Mouse (Mus musculus) heart, embryonic 14.5 days (tissue): ENCODE data around the gene Dgkd. TPM values are rescaled to one million over a fixed set of nuclear protein-coding genes. Genes with fewer than 3 reads are reported as not detected.

Experiments used
- ATAC-seq: fragments of 200-750 bp; cut with Nextera tagmentation; 2 replicates; pipeline ENCODE4 v1.8.0; 2017; ENCODE audit warnings: low read depth, moderate TSS enrichment; ENCODE audit not compliant: insufficient number of reproducible peaks, insufficient read depth, low FRiP score
- H3K27ac ChIP-seq, 2 experiments: fragments of 200-500 bp in 1 of 2; fragments of 300-500 bp in 1 of 2; sonication (generic) in 1 of 2; replicated peaks in 1 of 2; 2 replicates each; pipeline ENCODE4 v1.5.1; 2012 to 2014; ENCODE audit warnings: low read depth in 2 of 2, low read length in 2 of 2, control low read depth in 1 of 2, mild to moderate bottlenecking in 1 of 2, mixed read lengths in 1 of 2; ENCODE audit not compliant: control insufficient read depth in 1 of 2, insufficient read depth in 1 of 2
- H3K27me3 ChIP-seq: fragments of 300-500 bp; sonication (generic); 2 replicates; pipeline ENCODE4 v1.6.1; 2014; ENCODE audit warnings: mild to moderate bottlenecking, low read length, control low read depth; ENCODE audit not compliant: control insufficient read depth, insufficient read depth
- H3K36me3 ChIP-seq: fragments of 300-500 bp; sonication (generic); 2 replicates; pipeline ENCODE4 v1.6.1; 2014; ENCODE audit warnings: mild to moderate bottlenecking, control low read depth, low read length, mixed read lengths; ENCODE audit not compliant: control insufficient read depth, insufficient read depth
- H3K4me1 ChIP-seq, 2 experiments: fragments of 200-500 bp in 1 of 2; fragments of 300-500 bp in 1 of 2; sonication (generic) in 1 of 2; 2 replicates each; pipeline ENCODE4 v1.6.1; 2012 to 2014; ENCODE audit warnings: low read length in 2 of 2, control low read depth in 1 of 2, mixed read lengths in 1 of 2; ENCODE audit not compliant: control insufficient read depth in 2 of 2, insufficient read depth in 2 of 2
- H3K4me2 ChIP-seq: fragments of 300-500 bp; sonication (generic); 2 replicates; pipeline ENCODE4 v1.6.1; 2014; ENCODE audit warnings: mild to moderate bottlenecking, low read length
- H3K4me3 ChIP-seq, 2 experiments: fragments of 200-500 bp in 1 of 2; fragments of 300-500 bp in 1 of 2; sonication (generic) in 1 of 2; 2 replicates each; pipeline ENCODE4 v1.5.1; 2012 to 2014; ENCODE audit warnings: low read length in 2 of 2, mild to moderate bottlenecking in 2 of 2, control low read depth in 1 of 2, low read depth in 1 of 2, moderate library complexity in 1 of 2; ENCODE audit not compliant: control insufficient read depth in 1 of 2, insufficient read depth in 1 of 2
- H3K9ac ChIP-seq: fragments of 300-500 bp; sonication (generic); 2 replicates; pipeline ENCODE4 v1.6.1; 2014; ENCODE audit warnings: mild to moderate bottlenecking, low read length
- H3K9me3 ChIP-seq: fragments of 300-500 bp; sonication (generic); 2 replicates; pipeline ENCODE4 v1.6.1; 2016; ENCODE audit warnings: low read length, control low read depth; ENCODE audit not compliant: control insufficient read depth
- WGBS: fragments of 180-500 bp; shearing (Covaris S2); extraction: QIAGEN DNeasy Blood & Tissue Kit; methylation state at CpG from one replicate; pipeline ENCODE4 v1.1.7; 2014; 5-methylcytosine and 5-hydroxymethylcytosine counted together
- polyA plus RNA-seq: library from polyadenylated mRNA; unstranded; fragments of >200 nt; fragmentation: Nextera tagmentation; extraction: Ambion mirVana; gene quantifications from 2 replicates; pipeline ENCODE4 v1.2.1, GENCODE M21; 2014

Gene Dgkd
- polyA plus RNA-seq, 1 experiment from 2014 or later: 24.7 TPM

DNA sequence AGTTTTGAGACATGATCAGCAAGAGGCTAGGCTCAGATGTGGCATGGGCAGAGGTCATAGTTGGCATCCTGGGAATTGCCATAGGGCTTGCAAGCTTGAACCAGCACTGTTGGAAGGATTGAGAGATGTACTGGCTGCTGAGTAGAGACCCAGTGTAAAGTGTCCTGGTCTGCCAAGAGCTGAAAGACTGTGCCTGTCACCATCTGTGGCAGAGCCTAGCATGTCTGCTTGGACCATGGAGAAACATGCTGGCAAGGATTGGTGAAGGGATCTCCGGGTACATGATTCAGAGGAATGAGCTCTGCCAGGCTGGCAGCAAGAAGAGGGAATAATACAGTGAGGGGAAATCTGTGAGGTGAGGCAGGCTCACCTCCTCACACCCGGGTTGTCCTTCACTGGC is 65.0 kb downstream of the Dgkd start:
- Histone ChIP-seq H3K9ac (no peak overlapping the region), H3K9me3 (no peaks in the 10 kb centered on the region), H3K4me1 (0 out of 4 replicates have a peak, but pooled peaks cover 0 to 3% of the 10 kb centered on the region in 2 experiments), H3K36me3 (peaks cover 67% of the 10 kb centered on the region), H3K4me3 (no peak overlapping the region), H3K27ac (no peak overlapping the region), H3K27me3 (no peaks in the 10 kb centered on the region), H3K4me2 (no peak overlapping the region)
- ATAC-seq: no peak
- WGBS: 91% methylated on average over 2 of the region's 2 CpGs

DNA sequence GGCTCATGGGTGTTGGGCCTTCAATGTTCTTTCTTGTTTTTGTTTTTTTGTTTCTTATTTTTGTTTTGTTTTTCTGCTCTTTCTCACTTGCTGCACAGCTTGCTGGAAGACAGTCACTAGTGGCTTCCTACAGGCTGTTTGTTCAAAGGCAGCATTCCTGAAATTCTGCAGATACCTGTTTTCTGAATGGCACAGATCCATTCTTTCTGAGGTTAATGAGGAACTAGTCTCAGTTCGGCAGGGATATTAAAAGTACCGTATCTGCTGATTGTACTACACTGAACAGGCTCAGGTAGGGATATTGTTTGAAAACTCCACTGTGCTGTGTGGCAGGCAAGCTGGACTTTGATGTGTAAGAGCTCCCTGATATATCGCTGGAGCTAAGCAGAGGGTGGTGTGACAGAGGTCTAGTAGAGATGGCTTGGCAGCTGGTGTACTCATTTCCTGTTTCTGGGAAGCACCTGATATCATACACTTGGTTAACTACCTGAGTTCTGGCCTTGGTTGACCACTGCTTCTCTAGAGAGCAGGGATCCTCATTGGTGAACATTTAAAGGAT is 67.0 kb downstream of the Dgkd start:
- no peak overlapping the region for H3K4me3 ChIP-seq
- no peak overlapping the region for H3K27ac ChIP-seq
- no peaks in the 10 kb centered on the region for H3K4me1 ChIP-seq
- no peak for ATAC-seq
- no peak overlapping the region for H3K9ac ChIP-seq
- no peak overlapping the region for H3K4me2 ChIP-seq
- no peaks in the 10 kb centered on the region for H3K9me3 ChIP-seq
- peaks cover 84% of the 10 kb centered on the region for H3K36me3 ChIP-seq
- 50% methylated on average over 3 of the region's 3 CpGs for WGBS
- H3K27me3 ChIP-seq: no peaks in the 10 kb centered on the region

DNA sequence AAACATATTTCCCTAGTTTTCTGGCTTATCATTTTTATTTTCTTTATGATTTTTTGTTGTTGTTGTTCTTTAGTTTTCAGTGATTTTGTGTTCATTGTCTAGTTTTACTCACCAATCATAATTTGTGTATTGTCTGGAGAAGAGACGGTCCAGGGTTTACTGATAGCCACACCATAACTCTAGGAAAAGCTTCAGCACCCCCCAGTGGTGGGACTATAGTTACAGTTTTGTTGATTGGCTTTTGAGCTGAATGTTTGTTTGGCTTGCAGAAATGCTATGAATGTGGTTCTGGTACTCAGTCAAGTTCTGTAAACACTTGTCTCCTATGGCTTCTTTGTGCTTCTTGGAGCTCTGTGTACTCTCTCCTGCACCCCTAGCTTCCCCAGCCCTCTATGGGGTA is 69.6 kb downstream of the Dgkd start:
- H3K27me3 ChIP-seq: no peaks in the 10 kb centered on the region
- WGBS: 24% methylated on average over 1 of the region's 1 CpGs
- peaks cover 87% of the 10 kb centered on the region for H3K36me3 ChIP-seq

DNA sequence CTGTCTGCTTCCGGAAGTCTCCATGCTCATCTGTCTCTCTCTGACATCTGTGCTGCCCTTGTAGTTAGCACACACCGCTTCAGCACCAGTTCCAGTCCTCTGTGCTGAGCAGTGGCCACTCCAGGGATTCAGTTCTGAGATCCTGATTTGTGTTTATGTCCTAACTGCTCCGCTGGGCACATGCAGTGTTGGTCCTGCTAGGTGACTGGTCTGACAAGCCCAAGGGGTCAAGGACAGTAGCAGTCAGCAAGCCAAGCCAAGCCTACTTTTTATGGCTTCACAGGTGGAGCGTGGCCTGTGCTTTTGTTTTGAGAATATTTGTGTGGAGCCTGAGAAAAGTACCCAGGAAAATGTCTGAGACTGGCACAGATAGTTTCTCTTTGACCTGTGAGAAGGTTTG is 71.8 kb downstream of the Dgkd start:
- H3K9ac ChIP-seq: no peak overlapping the region
- ATAC-seq: no peak
- no peaks in the 10 kb centered on the region for H3K4me1 ChIP-seq
- H3K4me3 ChIP-seq: no peak overlapping the region
- no peak overlapping the region for H3K4me2 ChIP-seq
- H3K9me3 ChIP-seq: no peaks in the 10 kb centered on the region
- H3K27ac ChIP-seq: no peak overlapping the region
- H3K27me3 ChIP-seq: no peaks in the 10 kb centered on the region
- WGBS: 86% methylated on average over 4 of the region's 4 CpGs
- H3K36me3 ChIP-seq: peaks cover 84% of the 10 kb centered on the region

More for the DNA sequence above, 69.6 kb downstream of the Dgkd start:
- Histone ChIP-seq H3K27ac (no peak overlapping the region), H3K4me2 (no peak overlapping the region), H3K4me1 (no peaks in the 10 kb centered on the region), H3K9me3 (no peaks in the 10 kb centered on the region), H3K9ac (no peak overlapping the region), H3K4me3 (no peak overlapping the region)
- ATAC-seq: no peak

DNA sequence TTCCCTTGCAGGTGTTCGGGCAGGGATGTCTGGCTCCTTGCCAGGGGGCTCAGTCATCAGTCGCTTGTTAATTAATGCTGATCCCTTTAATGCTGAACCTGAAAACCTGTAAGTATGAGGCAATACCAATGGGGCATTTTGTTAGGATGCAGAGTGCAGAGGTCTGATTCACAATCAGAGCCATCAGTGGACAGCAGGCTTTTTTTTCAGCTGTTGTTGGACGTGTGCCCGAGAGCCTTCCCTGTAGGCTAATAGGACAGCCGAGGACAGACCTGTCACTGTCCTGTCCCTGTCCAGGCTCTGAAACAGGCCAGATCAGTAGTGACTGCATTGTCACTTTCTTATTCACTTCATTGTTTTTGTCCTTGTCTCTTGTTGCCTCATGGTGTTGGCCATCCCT is 76.6 kb downstream of the Dgkd start:
- WGBS: 58% methylated on average over 5 of the region's 5 CpGs
- Histone ChIP-seq H3K27me3 (no peaks in the 10 kb centered on the region), H3K9ac (no peak overlapping the region), H3K4me3 (no peak overlapping the region), H3K4me1 (no peaks in the 10 kb centered on the region), H3K27ac (no peak overlapping the region), H3K4me2 (no peak overlapping the region), H3K36me3 (peaks cover 86% of the 10 kb centered on the region), H3K9me3 (no peaks in the 10 kb centered on the region)
- ATAC-seq: no peak

DNA sequence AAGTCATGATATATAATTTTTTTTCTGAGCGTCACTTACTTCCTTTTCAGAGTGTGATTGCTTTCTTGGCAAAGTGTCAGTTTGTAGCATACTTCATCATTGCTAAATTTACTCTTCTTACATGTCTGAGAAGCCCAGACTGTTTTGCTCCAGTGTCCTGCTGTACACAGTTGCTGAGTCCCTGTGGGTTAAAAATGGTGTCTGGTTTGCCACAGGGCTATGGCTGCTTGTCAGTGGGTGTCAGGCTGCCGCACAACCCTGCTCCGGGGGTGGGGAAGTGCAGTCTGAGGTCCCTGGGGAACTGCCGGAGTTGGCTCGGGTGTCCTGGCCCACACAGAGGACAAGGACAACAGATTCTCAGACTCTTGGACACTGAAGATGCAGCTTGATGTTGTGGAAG is 80.0 kb downstream of the Dgkd start:
- no peaks in the 10 kb centered on the region for H3K27me3 ChIP-seq
- WGBS: 69% methylated on average over 5 of the region's 5 CpGs
- H3K9ac ChIP-seq: no peak overlapping the region
- no peak overlapping the region for H3K4me3 ChIP-seq
- no peak overlapping the region for H3K4me2 ChIP-seq
- peaks cover 82% of the 10 kb centered on the region for H3K36me3 ChIP-seq
- H3K9me3 ChIP-seq: no peaks in the 10 kb centered on the region
- H3K4me1 ChIP-seq: no peaks in the 10 kb centered on the region
- H3K27ac ChIP-seq: no peak overlapping the region; a peak in 1 of 4 replicates
- ATAC-seq: no peak

DNA sequence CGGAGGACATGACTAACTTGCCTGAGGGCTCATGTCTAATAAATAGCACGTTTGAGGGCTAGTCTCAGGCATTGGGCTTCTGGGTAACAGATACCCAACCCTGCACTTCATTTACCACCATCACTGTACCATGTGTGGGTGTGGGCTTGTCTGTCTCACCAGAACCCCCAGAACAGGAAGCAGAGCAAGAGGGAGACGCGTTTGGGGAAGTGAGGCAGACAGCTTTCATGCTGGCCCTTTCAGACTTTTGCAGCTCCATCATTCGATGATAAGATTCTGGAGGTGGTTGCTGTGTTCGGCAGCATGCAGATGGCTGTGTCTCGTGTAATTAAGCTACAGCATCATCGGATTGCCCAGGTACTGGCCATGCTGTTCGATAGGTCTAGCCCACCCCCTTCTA is 82.0 kb downstream of the Dgkd start:
- no peak overlapping the region for H3K27ac ChIP-seq
- WGBS: 86% methylated on average over 9 of the region's 9 CpGs
- H3K36me3 ChIP-seq: peaks cover 86% of the 10 kb centered on the region
- ATAC-seq: no peak
- no peaks in the 10 kb centered on the region for H3K27me3 ChIP-seq
- no peaks in the 10 kb centered on the region for H3K4me1 ChIP-seq
- H3K4me2 ChIP-seq: no peak overlapping the region
- H3K9ac ChIP-seq: no peak overlapping the region
- no peak overlapping the region for H3K4me3 ChIP-seq
- no peaks in the 10 kb centered on the region for H3K9me3 ChIP-seq

DNA sequence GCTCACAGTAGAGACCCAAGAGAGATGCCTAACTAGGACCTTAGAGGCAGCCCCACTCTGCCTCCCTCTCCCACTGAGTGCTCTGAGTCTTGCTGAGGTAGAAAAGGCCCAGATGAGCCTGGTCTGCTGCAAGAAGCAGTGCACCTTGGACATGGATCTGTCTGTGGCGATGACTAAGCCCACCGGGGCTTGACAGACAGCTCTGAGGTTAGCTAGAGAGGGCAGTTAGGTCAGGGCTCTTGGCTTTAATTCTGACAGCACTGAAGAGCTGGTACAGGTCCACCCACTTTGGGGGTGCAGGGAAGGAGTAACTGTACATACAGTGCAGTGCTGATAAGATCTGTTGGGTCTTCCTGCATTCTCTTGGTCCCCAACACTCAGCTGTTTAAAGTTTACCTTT is 82.5 kb downstream of the Dgkd start:
- no peak for ATAC-seq
- no peak overlapping the region for H3K4me3 ChIP-seq
- 77% methylated on average over 2 of the region's 2 CpGs for WGBS
- H3K9me3 ChIP-seq: no peaks in the 10 kb centered on the region
- no peaks in the 10 kb centered on the region for H3K27me3 ChIP-seq
- no peaks in the 10 kb centered on the region for H3K4me1 ChIP-seq
- no peak overlapping the region for H3K27ac ChIP-seq
- no peak overlapping the region for H3K4me2 ChIP-seq
- peaks cover 86% of the 10 kb centered on the region for H3K36me3 ChIP-seq
- H3K9ac ChIP-seq: no peak overlapping the region
